In the genomic region with DNA sequence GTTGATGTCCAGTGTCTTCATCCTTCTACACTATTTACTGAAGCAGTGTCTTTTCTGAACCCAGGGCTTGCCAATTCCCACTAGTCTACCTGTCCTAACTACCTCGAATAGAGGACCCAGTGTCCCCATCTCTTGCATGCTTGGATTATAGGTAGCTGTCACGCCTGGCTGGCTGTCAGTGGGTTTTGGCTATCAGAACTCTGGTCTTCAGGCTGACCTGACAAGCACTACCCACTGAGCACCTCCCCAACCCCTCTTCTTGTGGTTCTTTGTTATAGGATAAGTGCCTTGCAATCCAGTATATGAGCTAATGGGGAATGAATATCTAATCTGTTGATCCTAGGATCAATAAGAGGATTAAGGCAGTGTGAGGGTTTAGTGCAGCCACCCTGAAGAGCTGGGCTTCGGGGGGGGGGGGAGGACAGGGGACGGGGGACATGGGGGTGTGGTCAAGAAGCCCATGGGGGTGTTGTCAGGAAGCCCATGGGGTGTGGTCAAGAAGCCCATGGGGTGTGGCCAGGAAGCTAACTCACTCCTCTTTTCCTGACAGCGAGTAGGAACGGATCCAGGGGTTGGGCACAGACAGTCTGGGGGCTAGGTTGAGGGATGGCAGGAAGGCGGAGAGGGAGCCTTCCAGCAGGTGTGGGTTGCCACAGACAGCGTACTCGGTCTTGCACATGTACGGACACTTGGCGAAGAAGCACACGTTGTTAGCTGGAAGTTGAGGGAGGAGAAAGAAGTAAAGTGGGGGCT, we compare ENCODE assay signal across 11 mouse cellular contexts.
"Had no signal": no experiment of that assay in that cellular context is flagged by ENCODE, and none has a peak within 500 bp of the region (broad histone marks: within the 10 kb centered on the region; RNA-seq: fewer than 3 reads in every experiment).

No protein-coding gene starts in this region.

- H3K36me3 ChIP-seq: hindbrain, embryonic 15.5 days; liver, embryonic 15.5 days; midbrain, embryonic 12.5 days had no signal

- H3K4me3 ChIP-seq: hindbrain, embryonic 15.5 days; left cerebral cortex, adult 2 months; limb, embryonic 10.5 days; liver, embryonic 15.5 days; midbrain, embryonic 12.5 days; neural tube, embryonic 15.5 days had no signal

- H3K4me1 ChIP-seq: hindbrain, embryonic 15.5 days; limb, embryonic 10.5 days; liver, embryonic 15.5 days; midbrain, embryonic 12.5 days; neural tube, embryonic 15.5 days had no signal

- H3K27me3 ChIP-seq: hindbrain, embryonic 15.5 days; liver, embryonic 15.5 days; neural tube, embryonic 15.5 days had no signal

- DNase-seq: kidney, adult 11 months; kidney, postnatal 10 days; lung, embryonic 14.5 days; right cerebral cortex, postnatal 14 days; thymus, postnatal 36 days had no signal

- H3K27ac ChIP-seq: hindbrain, embryonic 15.5 days; left cerebral cortex, adult 2 months; limb, embryonic 10.5 days; liver, embryonic 15.5 days; midbrain, embryonic 12.5 days; neural tube, embryonic 15.5 days had no signal
